Comparison of ENCODE assay signal across 21 mouse cellular contexts in the genomic region with DNA sequence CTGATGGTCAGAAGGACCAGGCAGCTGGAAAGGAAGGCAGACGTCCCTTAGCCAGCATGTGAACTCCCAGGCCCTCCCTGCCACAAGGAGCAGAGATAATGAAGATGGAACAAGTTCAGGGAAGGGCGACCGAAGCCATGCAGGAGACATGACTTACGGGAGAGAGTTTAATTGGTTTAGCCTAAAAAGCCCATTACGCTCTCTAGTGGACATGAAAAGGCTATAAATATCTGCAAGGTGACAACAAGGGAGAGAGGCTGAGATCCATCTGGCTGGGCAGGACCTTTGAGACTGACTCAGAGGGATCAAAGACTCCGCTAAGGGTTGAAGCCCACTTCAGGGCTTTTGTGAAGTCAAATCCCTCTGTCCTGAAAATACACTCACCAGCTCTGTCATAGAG. TPM values are rescaled to one million over a fixed set of nuclear protein-coding genes. Genes with fewer than 3 reads are reported as not detected.
A peak's percentile ranks its signal among the peaks of the same experiment; 100 is the strongest.
DNase-seq lines count a peak whose midpoint lies in the region; ATAC-seq lines count a peak whose summit lies in the region.
"Had no signal": no experiment of that assay in that cellular context is flagged by ENCODE, and none has a peak within 500 bp of the region (broad histone marks: within the 10 kb centered on the region; RNA-seq: fewer than 3 reads in every experiment).

No protein-coding gene starts in this region.

- 0 out of 2 replicates have a peak, but pooled peaks cover 9% of the 10 kb centered on the region for H3K27me3 ChIP-seq in kidney, embryonic 15.5 days
- H3K27me3 ChIP-seq in neural tube, embryonic 11.5 days (ENCODE audit: control insufficient read depth, insufficient read depth, low read length) = no peaks in the 10 kb centered on the region
- H3K27me3 ChIP-seq: stomach, embryonic 15.5 days had no signal

- DNase-seq in gastrocnemius, postnatal 10 days = peak; percentile 3
- DNase-seq in gastrocnemius, postnatal 25 days = no peak
- DNase-seq in kidney, adult 18-20 months = no peak
- DNase-seq in neural tube, embryonic 11.5 days (ENCODE audit: low spot score) = peak; percentile 12
- DNase-seq in neural tube, embryonic 10.5 days (ENCODE audit: extremely low spot score, low spot score) = no peak
- DNase-seq in right cerebral cortex, postnatal 36 days (ENCODE audit: low spot score in 2 of 2) = no peak
- DNase-seq: cerebellum, adult 8-10 months; forebrain, postnatal 0 days; kidney, postnatal 10 days; lung, postnatal 10 days; right cerebral cortex, postnatal 14 days; thymus, adult 2 months had no signal

- WGBS in kidney, embryonic 15.5 days = 15% methylated on average over 6 of the region's 6 CpGs
- 8% methylated on average over 6 of the region's 6 CpGs for WGBS in neural tube, embryonic 11.5 days

- no peak overlapping the region for H3K4me3 ChIP-seq in kidney, embryonic 15.5 days (replicated peaks)
- H3K4me3 ChIP-seq in neural tube, embryonic 11.5 days (ENCODE audit: low read depth, low read length) = no peak overlapping the region
- H3K4me3 ChIP-seq: hindbrain, embryonic 12.5 days; limb, embryonic 15.5 days; liver, embryonic 15.5 days; stomach, embryonic 15.5 days had no signal

- no peaks in the 10 kb centered on the region for H3K36me3 ChIP-seq in kidney, embryonic 15.5 days
- no peaks in the 10 kb centered on the region for H3K36me3 ChIP-seq in neural tube, embryonic 11.5 days (ENCODE audit: control insufficient read depth, insufficient read depth, low read length)
- H3K36me3 ChIP-seq: hindbrain, embryonic 12.5 days; limb, embryonic 15.5 days; liver, embryonic 15.5 days; stomach, embryonic 15.5 days had no signal

- H3K4me1 ChIP-seq in kidney, embryonic 15.5 days = peaks cover 15% of the 10 kb centered on the region
- peaks cover 8% of the 10 kb centered on the region for H3K4me1 ChIP-seq in neural tube, embryonic 11.5 days (ENCODE audit: control insufficient read depth, insufficient read depth, low read length)
- H3K4me1 ChIP-seq: limb, embryonic 15.5 days; liver, embryonic 15.5 days; stomach, embryonic 15.5 days had no signal

- no peak overlapping the region for H3K27ac ChIP-seq in kidney, embryonic 15.5 days
- no peak overlapping the region for H3K27ac ChIP-seq in neural tube, embryonic 11.5 days (ENCODE audit: low read depth, low read length)
- H3K27ac ChIP-seq: hindbrain, embryonic 12.5 days; limb, embryonic 15.5 days; liver, embryonic 15.5 days; stomach, embryonic 15.5 days had no signal

- no peak overlapping the region for H3K4me2 ChIP-seq in kidney, embryonic 15.5 days
- no peak overlapping the region for H3K4me2 ChIP-seq in neural tube, embryonic 11.5 days (ENCODE audit: low read depth)
- H3K4me2 ChIP-seq: hindbrain, embryonic 12.5 days; limb, embryonic 15.5 days; liver, embryonic 15.5 days; stomach, embryonic 15.5 days had no signal

- no peak overlapping the region for H3K9ac ChIP-seq in kidney, embryonic 15.5 days
- no peak overlapping the region for H3K9ac ChIP-seq in neural tube, embryonic 11.5 days (ENCODE audit: low read length)
- H3K9ac ChIP-seq: forebrain, postnatal 0 days; hindbrain, embryonic 12.5 days; limb, embryonic 15.5 days; liver, embryonic 15.5 days; stomach, embryonic 15.5 days had no signal

- no peaks in the 10 kb centered on the region for H3K9me3 ChIP-seq in kidney, embryonic 15.5 days (replicated peaks)
- H3K9me3 ChIP-seq in neural tube, embryonic 11.5 days (ENCODE audit: control insufficient read depth, low read length) = no peaks in the 10 kb centered on the region
- H3K9me3 ChIP-seq: hindbrain, embryonic 12.5 days; limb, embryonic 15.5 days; liver, embryonic 15.5 days; stomach, embryonic 15.5 days had no signal

- 0 out of 2 replicates have a peak, but pooled peaks have one; percentile 40 for ATAC-seq in kidney, embryonic 15.5 days (replicated peaks; ENCODE audit: low FRiP score)
- no peak for ATAC-seq in neural tube, embryonic 11.5 days (ENCODE audit: insufficient read depth, low FRiP score, low TSS enrichment)
- ATAC-seq: forebrain, postnatal 0 days; inflammation-experienced regulatory T-cells, adult 6 months had no signal

RNA-seq across cellular contexts. Expression of gene Loxl4, which starts 40.5 kb away (rescaled TPM):
- total RNA-seq in gastrocnemius, postnatal 10 days (2021) = 1 to 10 TPM; 2.2 to 4.8 TPM
- total RNA-seq in gastrocnemius, postnatal 25 days (2021) = 1 to 10 TPM; 2.4 to 2.5 TPM
- 1.8 and 2.2 TPM in 2 replicates for polyA plus RNA-seq in kidney, embryonic 15.5 days (2015; fragmentation: Nextera tagmentation; extraction: Ambion mirVana)
- 0.46 and 0.69 TPM in 2 replicates for polyA plus RNA-seq in neural tube, embryonic 11.5 days (2014; fragmentation: Nextera tagmentation; extraction: Ambion mirVana)
- total RNA-seq: common myeloid progenitor, adult 5-6 weeks; megakaryocyte progenitor cell, adult 5-6 weeks; monocyte, adult 5-6 weeks had no signal

Comparison
In these comparisons a context has a peak if more than half of its experiments do, and no peak if none do; other contexts are left out.
1. DNase-seq: peak in gastrocnemius, postnatal 10 days (single experiment) and neural tube, embryonic 11.5 days (single experiment); none in gastrocnemius, postnatal 25 days (single experiment), kidney, adult 18-20 months (single experiment), neural tube, embryonic 10.5 days (single experiment) and right cerebral cortex, postnatal 36 days (0 of 2).